Mouse (Mus musculus): ENCODE measurements around the gene Shc3. TPM values are rescaled to one million over a fixed set of nuclear protein-coding genes. Genes with fewer than 3 reads are reported as not detected.

Shc3 gene
- polyA plus RNA-seq, 1 experiment = not detected

DNA sequence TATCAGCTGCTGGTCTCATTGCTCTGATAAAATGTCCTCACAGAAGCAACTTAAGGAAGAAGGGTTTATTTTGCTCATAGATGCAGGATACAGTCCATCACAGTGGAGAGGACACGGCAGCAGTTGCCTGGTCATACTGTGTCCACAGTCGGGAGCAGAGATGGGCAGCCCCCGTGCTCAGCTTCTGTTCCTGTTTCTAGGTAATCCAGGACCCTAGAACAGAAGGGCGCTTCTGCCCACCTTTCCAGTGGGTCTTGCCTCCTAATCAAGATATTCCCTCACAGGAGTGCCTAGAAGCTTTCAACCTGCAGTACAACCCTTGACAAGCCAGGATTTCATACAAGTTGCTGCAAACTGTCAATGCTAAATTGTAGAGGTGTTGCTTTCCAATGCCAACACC is 44.9 kb downstream of the Shc3 start:
- no peak for TF ChIP-seq GATA1 (IDR thresholded peaks at IDR 0.05; ENCODE audit: low read length)

- TF ChIP-seq GATA1 (IDR thresholded peaks at IDR 0.05; ENCODE audit: low read length) = no peak
These were observed 45.9 kb downstream of the Shc3 start for GRCm38 (mm10) chr13:51523311-51523710.

GRCm38 (mm10) chr13:51518880-51519279 is 50.3 kb downstream of the Shc3 start:
- no peak for TF ChIP-seq GATA1 (IDR thresholded peaks at IDR 0.05; ENCODE audit: low read length)

DNA sequence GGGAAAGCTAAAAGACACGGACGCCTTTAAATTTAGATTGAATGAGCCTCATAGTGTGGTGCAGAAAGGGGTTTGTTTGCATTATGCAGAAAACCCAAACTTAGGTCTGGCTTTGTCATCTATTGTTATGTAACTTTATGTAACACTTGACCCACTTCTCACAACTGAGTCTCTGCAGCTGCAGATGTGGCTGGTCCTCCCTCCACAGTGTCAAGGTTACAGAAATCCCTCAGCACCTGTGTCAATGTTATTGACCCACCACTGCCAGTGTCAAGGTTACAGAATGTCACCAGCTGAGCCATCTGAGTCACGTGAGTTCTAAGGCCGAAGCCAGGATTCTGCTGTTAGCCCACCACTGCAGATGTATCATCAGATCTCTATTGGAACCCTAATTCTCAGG is 51.3 kb downstream of the Shc3 start:
- TF ChIP-seq GATA1 (IDR thresholded peaks at IDR 0.05; ENCODE audit: low read length) = no peak

GRCm38 (mm10) chr13:51508836-51509235 is 60.4 kb downstream of the Shc3 start:
- TF ChIP-seq GATA1 (IDR thresholded peaks at IDR 0.05; ENCODE audit: low read length) = no peak

DNA sequence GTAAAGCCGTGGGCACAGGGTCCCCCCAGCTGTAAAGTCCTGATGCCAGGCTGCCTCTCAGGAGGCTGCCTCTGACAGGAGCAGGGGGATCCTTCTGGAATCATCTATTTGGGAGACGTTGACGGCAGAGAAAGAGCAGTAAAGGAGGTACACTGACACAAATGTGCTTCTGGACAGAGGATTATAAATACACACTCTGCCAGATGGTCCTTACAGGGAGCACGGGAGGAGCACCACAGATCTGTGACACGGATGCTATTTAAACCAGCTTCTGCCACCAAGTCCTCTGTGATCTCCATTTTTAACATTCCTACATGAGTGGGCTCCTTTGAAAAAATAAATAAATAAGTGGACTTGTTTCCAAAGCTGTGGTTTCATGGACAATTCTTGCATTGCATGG is 63.5 kb downstream of the Shc3 start:
- no peak for TF ChIP-seq GATA1 (IDR thresholded peaks at IDR 0.05; ENCODE audit: low read length)

GRCm38 (mm10) chr13:51499769-51500168 is 69.5 kb downstream of the Shc3 start:
- TF ChIP-seq GATA1 (IDR thresholded peaks at IDR 0.05; ENCODE audit: low read length) = no peak

DNA sequence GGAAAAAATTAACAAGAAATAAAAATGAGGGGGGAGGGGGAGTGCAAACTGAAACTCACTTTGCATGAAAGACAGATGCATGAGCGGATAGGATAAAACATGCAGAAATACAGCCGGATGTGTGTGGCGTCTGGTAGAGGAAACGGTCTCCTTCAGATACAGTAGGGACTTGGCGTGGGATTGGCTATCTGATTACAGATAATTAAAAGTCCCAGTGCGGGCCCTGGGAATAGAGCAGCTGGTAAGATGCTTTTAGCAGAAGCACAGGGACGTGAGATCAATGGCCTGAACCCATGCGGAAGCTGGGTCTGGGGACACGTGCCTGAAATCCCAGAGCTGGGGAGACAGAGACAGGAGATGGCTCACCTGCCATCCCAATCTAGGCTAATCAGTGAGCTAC is 75.5 kb downstream of the Shc3 start:
- no peak for TF ChIP-seq GATA1 (IDR thresholded peaks at IDR 0.05; ENCODE audit: low read length)

GRCm38 (mm10) chr13:51491649-51492435 is 77.4 kb downstream of the Shc3 start:
- TF ChIP-seq GATA1 (IDR thresholded peaks at IDR 0.05; ENCODE audit: low read length) = no peak

DNA sequence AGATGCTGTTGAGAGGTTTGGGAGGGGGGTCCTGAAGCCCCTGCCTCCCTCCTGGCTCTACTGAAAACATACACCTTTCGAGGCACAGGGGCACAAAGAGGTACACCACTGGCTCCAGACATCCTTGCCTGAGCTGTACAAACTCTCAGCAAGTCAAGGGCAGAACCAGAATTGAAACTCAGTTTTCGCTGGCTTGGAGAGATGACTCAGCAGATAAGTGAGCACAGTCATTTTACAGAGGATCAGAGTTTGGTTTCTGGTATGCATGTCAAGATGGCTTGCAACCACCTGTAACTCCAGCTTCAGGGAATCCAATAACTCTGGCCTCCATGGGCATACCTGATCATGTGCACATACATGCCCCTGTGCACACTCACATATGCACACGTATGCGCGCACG is 79.0 kb downstream of the Shc3 start:
- TF ChIP-seq GATA1 (IDR thresholded peaks at IDR 0.05; ENCODE audit: low read length) = no peak

DNA sequence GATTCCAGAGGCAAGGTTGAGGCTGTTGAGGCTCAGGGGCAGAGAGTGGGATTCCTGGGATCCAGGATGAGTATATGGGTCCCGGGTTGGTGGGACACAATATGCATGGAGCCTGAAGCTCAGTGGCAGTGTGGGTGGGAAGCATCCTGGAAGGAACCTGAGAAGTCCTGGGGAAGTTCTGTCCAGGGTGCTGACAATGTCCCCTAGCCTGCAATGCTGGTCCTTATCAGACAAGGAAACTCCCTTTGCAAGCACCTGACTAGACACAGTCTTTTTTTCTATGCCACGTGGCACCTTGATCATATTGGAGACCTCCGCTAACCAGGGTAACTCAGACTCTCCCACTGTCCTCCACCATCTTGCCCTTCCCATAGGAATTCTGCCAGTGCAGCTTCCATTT is 80.3 kb downstream of the Shc3 start:
- no peak for TF ChIP-seq GATA1 (IDR thresholded peaks at IDR 0.05; ENCODE audit: low read length)

DNA sequence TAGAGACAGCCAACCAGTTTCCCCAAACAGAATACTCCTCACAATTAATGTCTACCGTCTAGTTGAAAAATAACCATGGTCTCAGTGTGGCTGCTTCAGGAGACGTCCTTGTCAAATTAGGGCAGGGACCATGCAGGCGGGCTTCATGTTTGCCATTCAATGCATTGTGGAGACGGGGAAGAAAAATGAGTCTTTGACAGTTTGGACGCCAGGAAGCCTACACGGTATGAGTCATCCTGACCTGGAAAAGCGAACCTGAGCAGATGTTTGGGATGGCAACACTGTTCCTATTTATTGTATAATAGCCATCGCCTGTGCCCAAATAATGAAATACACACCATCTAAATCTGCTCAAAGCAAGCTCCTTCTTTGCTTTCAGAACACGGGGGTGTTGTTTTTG is 83.9 kb downstream of the Shc3 start:
- no peak for TF ChIP-seq GATA1 (IDR thresholded peaks at IDR 0.05; ENCODE audit: low read length)

- TF ChIP-seq GATA1 (IDR thresholded peaks at IDR 0.05; ENCODE audit: low read length) = no peak
These were observed 86.4 kb downstream of the Shc3 start for GRCm38 (mm10) chr13:51482786-51483185.

- no peak for TF ChIP-seq GATA1 (IDR thresholded peaks at IDR 0.05; ENCODE audit: low read length)
These were observed 88.7 kb downstream of the Shc3 start for GRCm38 (mm10) chr13:51480341-51481011.

DNA sequence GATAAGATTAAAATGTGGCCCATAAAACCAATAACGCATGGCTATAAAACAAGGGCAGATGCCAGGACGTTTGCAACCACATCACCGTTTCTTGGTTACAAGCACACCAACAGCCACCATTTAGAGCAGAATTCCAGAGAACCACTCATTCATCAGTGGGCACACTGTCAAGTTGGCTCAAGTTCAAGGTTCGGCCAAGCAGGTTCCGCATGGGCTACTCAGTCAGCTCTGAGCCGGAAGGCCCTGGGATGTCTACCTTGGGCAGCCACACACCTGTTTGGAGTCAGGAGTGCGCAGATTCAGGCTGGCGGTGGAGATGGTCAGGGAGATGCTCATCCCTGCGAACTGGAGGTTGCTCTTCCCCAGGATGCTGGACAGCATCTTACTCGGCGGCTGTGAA is 89.4 kb downstream of the Shc3 start:
- no peak for TF ChIP-seq GATA1 (IDR thresholded peaks at IDR 0.05; ENCODE audit: low read length)

- TF ChIP-seq GATA1 (IDR thresholded peaks at IDR 0.05; ENCODE audit: low read length) = no peak
These were observed 92.2 kb downstream of the Shc3 start for GRCm38 (mm10) chr13:51476991-51477390.

GRCm38 (mm10) chr13:51468697-51469250 is 100.4 kb downstream of the Shc3 start:
- no peak for TF ChIP-seq GATA1 (IDR thresholded peaks at IDR 0.05; ENCODE audit: low read length)
